Mouse (Mus musculus): ENCODE results near the gene Tra2a.

GRCm38 (mm10) chr6:49251199-49251598 lies 12.6 kb downstream of the Tra2a start:
- no peak for TF ChIP-seq CTCF (IDR thresholded peaks at IDR 0.05; ENCODE audit: low read depth, low read length)
- no peak for TF ChIP-seq POLR2A (IDR thresholded peaks at IDR 0.05; ENCODE audit: extremely low read depth, insufficient read depth, low read length)

All from liver, adult 2 months (tissue).